Mouse (Mus musculus) gastrocnemius, adult 2 months (tissue): ENCODE data around the gene Serpina3c. TPM values are rescaled to one million over a fixed set of nuclear protein-coding genes. Genes with fewer than 3 reads are reported as not detected.
"Not testable (repeated sequence)": the region's sequence is repeated elsewhere in the genome, so short reads cannot be mapped to it uniquely, and the experiment has no call there.

Experiments
- DNase-seq: peaks from one replicate; pipeline ENCODE4 v3.0.0; 2022
- H3K27ac ChIP-seq: fragments of 200-600 bp; 2 replicates; pipeline ENCODE4 v1.8.1; 2022; ENCODE audit warnings: mild to moderate bottlenecking
- H3K4me3 ChIP-seq: fragments of 200-600 bp; 2 replicates; pipeline ENCODE4 v1.8.1; 2022; ENCODE audit warnings: mild to moderate bottlenecking, moderate library complexity
- CTCF ChIP-seq: fragments of 200-600 bp; IDR thresholded peaks from 2 replicates; pipeline ENCODE4 v1.8.1; 2022; ENCODE audit warnings: antibody characterized with exemption, mild to moderate bottlenecking, moderate library complexity
- intact Hi-C: fragments of 180-260 bp; cut with DNase I; formaldehyde crosslinking; loops from one replicate; pipeline ENCODE4 v1.15.1; 2025
- total RNA-seq, 2 experiments: library from RNA; stranded (reverse); gene quantifications; 2 replicates each; pipeline ENCODE4 v1.2.3; 2021

The Serpina3c gene
- total RNA-seq, 2 experiments from 2014 or later: 1.2 to 1.5 TPM

GRCm38 (mm10) chr12:104141506-104141905 is 12.2 kb downstream of the Serpina3c start:
- Histone ChIP-seq H3K27ac (no peak overlapping the region), H3K4me3 (no peak overlapping the region)
- no peak for TF ChIP-seq CTCF
- no peak for DNase-seq
- intact Hi-C loops: no loop called here

GRCm38 (mm10) chr12:104140543-104141103 is 13.0 kb downstream of the Serpina3c start:
- no peak for DNase-seq
- no peak for TF ChIP-seq CTCF
- intact Hi-C loops: no loop called here
- Histone ChIP-seq H3K27ac (no peak overlapping the region), H3K4me3 (no peak overlapping the region)

GRCm38 (mm10) chr12:104138216-104138615 is 15.5 kb downstream of the Serpina3c start:
- TF ChIP-seq CTCF: no peak
- no peak for DNase-seq
- intact Hi-C loops: no loop called here

GRCm38 (mm10) chr12:104131041-104131440 is 22.6 kb downstream of the Serpina3c start:
- Histone ChIP-seq H3K27ac (no peak overlapping the region), H3K4me3 (no peak overlapping the region)
- intact Hi-C loops: no loop called here
- DNase-seq: no peak
- TF ChIP-seq CTCF: no peak

More at GRCm38 (mm10) chr12:104138216-104138615, 15.5 kb downstream of the Serpina3c start:
- no peak overlapping the region for H3K27ac ChIP-seq
- no peak overlapping the region for H3K4me3 ChIP-seq

GRCm38 (mm10) chr12:104127696-104128095 is 26.0 kb downstream of the Serpina3c start, which contains the start of gene Serpina3b:
Serpina3b (plus strand) TSS chr12:104127996.
- Histone ChIP-seq H3K27ac (no peak within 1 kb of the TSS), H3K4me3 (no peak within 1 kb of the TSS)
- no peak for TF ChIP-seq CTCF
- no peak for DNase-seq
- intact Hi-C loops: no loop called here

- Histone ChIP-seq H3K4me3 (no peak overlapping the region), H3K27ac (no peak overlapping the region)
- intact Hi-C loops: no loop called here
- no peak for TF ChIP-seq CTCF
- DNase-seq: no peak
These were observed 28.6 kb downstream of the Serpina3c start for GRCm38 (mm10) chr12:104125021-104125560.

GRCm38 (mm10) chr12:104123996-104124395 is 29.7 kb downstream of the Serpina3c start:
- no peak for DNase-seq
- intact Hi-C loops: no loop called here
- no peak overlapping the region for H3K27ac ChIP-seq
- H3K4me3 ChIP-seq: no peak overlapping the region
- TF ChIP-seq CTCF: no peak

GRCm38 (mm10) chr12:104123097-104123496 is 30.6 kb downstream of the Serpina3c start:
- intact Hi-C loops: no loop called here
- DNase-seq: no peak
- Histone ChIP-seq H3K27ac (no peak overlapping the region), H3K4me3 (no peak overlapping the region)
- TF ChIP-seq CTCF: no peak

- no peak for DNase-seq
- H3K27ac ChIP-seq: no peak overlapping the region
- H3K4me3 ChIP-seq: no peak overlapping the region
- no peak for TF ChIP-seq CTCF
- intact Hi-C loops: no loop called here
These were observed 38.6 kb downstream of the Serpina3c start for GRCm38 (mm10) chr12:104114921-104115579.

- intact Hi-C loops, H3K27ac ChIP-seq, H3K4me3 ChIP-seq, DNase-seq: not testable (repeated sequence)
These were observed 41.3 kb downstream of the Serpina3c start, which contains the start of gene Serpina3a for GRCm38 (mm10) chr12:104112333-104112732. Serpina3a (plus strand) TSS chr12:104112724.

GRCm38 (mm10) chr12:104108507-104108906 is 45.2 kb downstream of the Serpina3c start:
- Histone ChIP-seq H3K27ac (no peak overlapping the region), H3K4me3 (no peak overlapping the region)
- DNase-seq: no peak
- intact Hi-C loops: no loop called here
- no peak for TF ChIP-seq CTCF

- Histone ChIP-seq H3K4me3 (no peak overlapping the region), H3K27ac (no peak overlapping the region)
- no peak for TF ChIP-seq CTCF
- intact Hi-C loops: no loop called here
- no peak for DNase-seq
These were observed 46.8 kb downstream of the Serpina3c start for GRCm38 (mm10) chr12:104106919-104107318.

- no peak for DNase-seq
- TF ChIP-seq CTCF: no peak
- no peak overlapping the region for H3K27ac ChIP-seq
- H3K4me3 ChIP-seq: no peak overlapping the region
- intact Hi-C loops: no loop called here
These were observed 47.8 kb downstream of the Serpina3c start for GRCm38 (mm10) chr12:104105847-104106246.

- TF ChIP-seq CTCF: no peak
These were observed 52.9 kb downstream of the Serpina3c start, which contains the start of gene Serpina5 for GRCm38 (mm10) chr12:104100768-104101167. Serpina5 (plus strand) TSS chr12:104101113.

More at GRCm38 (mm10) chr12:104100768-104101167, 52.9 kb downstream of the Serpina3c start, which contains the start of gene Serpina5:
- Histone ChIP-seq H3K27ac (no peak within 1 kb of the TSS), H3K4me3 (no peak within 1 kb of the TSS)
- DNase-seq: no peak
- intact Hi-C loops: no loop called here

Other genes starting within 250 kb of the Serpina3c start
- not detected for gene Serpina1c, start 249.0 kb downstream of the Serpina3c start, total RNA-seq
- under 1 TPM in 1 of 2 experiments, not detected in 1; 0.17 TPM for gene Serpina1e, start 194.9 kb downstream of the Serpina3c start, total RNA-seq
- gene Serpina11, start 163.9 kb downstream of the Serpina3c start, total RNA-seq: not detected
- gene Serpina9, start 140.1 kb downstream of the Serpina3c start, total RNA-seq: not detected
- not detected for gene Serpina12, start 109.4 kb downstream of the Serpina3c start, total RNA-seq
- gene Serpina5, start 52.8 kb downstream of the Serpina3c start, total RNA-seq: not detected
- gene Serpina3a, start 41.1 kb downstream of the Serpina3c start, total RNA-seq: not detected
- gene Serpina3b, start 25.9 kb downstream of the Serpina3c start, total RNA-seq: not detected
- gene Serpina3f, start 60.7 kb upstream of the Serpina3c start, total RNA-seq: not detected
- gene Serpina3g, start 82.4 kb upstream of the Serpina3c start, total RNA-seq: under 1 TPM in 1 of 2 experiments, not detected in 1; 0.28 TPM
- not detected for gene Serpina3i, start 109.3 kb upstream of the Serpina3c start, total RNA-seq
- gene Serpina3j, start 160.7 kb upstream of the Serpina3c start, total RNA-seq: not detected
- gene Serpina3k, start 184.6 kb upstream of the Serpina3c start, total RNA-seq: under 1 TPM; 0.10 to 0.11 TPM
- gene Serpina3m, start 184.6 kb upstream of the Serpina3c start, total RNA-seq: not detected